Mouse (Mus musculus) hindbrain, embryonic 14.5 days (tissue): ENCODE results near the gene Mfap2. TPM values are rescaled to one million over a fixed set of nuclear protein-coding genes. Genes with fewer than 3 reads are reported as not detected.

Source experiments
- ATAC-seq: fragments of 200-750 bp; cut with Nextera tagmentation; 2 replicates; pipeline ENCODE4 v1.8.0; 2017; ENCODE audit warnings: moderate number of reproducible peaks, mild to moderate bottlenecking, moderate TSS enrichment, moderate library complexity; ENCODE audit not compliant: low FRiP score
- DNase-seq: peaks from one replicate; pipeline ENCODE4 v3.0.0-alpha.2; 2015; ENCODE audit warnings: low spot score
- H3K27ac ChIP-seq: fragments of 300-500 bp; sonication (generic); 2 replicates; pipeline ENCODE4 v1.5.1; 2014; ENCODE audit warnings: mild to moderate bottlenecking, moderate library complexity
- H3K27me3 ChIP-seq: fragments of 300-500 bp; sonication (generic); 2 replicates; pipeline ENCODE4 v1.6.1; 2014; ENCODE audit warnings: mild to moderate bottlenecking, low read length, mixed read lengths; ENCODE audit not compliant: control insufficient read depth, insufficient read depth
- H3K36me3 ChIP-seq: fragments of 300-500 bp; sonication (generic); replicated peaks from 2 replicates; pipeline ENCODE4 v1.6.1; 2014; ENCODE audit not compliant: control insufficient read depth, insufficient read depth
- H3K4me1 ChIP-seq: fragments of 300-500 bp; sonication (generic); replicated peaks from 2 replicates; pipeline ENCODE4 v1.6.1; 2014; ENCODE audit warnings: antibody characterized with exemption, low read length, mixed read lengths; ENCODE audit not compliant: control insufficient read depth, insufficient read depth
- H3K4me2 ChIP-seq: fragments of 300-500 bp; sonication (generic); replicated peaks from 2 replicates; pipeline ENCODE4 v1.6.1; 2014; ENCODE audit warnings: mild to moderate bottlenecking, moderate library complexity
- H3K4me3 ChIP-seq: fragments of 300-500 bp; sonication (generic); replicated peaks from 2 replicates; pipeline ENCODE4 v1.5.1; 2014; ENCODE audit warnings: mild to moderate bottlenecking, low read length
- H3K9ac ChIP-seq: fragments of 300-500 bp; sonication (generic); 2 replicates; pipeline ENCODE4 v1.6.1; 2014
- H3K9me3 ChIP-seq: fragments of 300-500 bp; sonication (generic); 2 replicates; pipeline ENCODE4 v1.6.1; 2016; ENCODE audit warnings: low read length; ENCODE audit not compliant: control insufficient read depth
- WGBS: fragments of 180-500 bp; shearing (Covaris S2); extraction: QIAGEN DNeasy Blood & Tissue Kit; methylation state at CpG from one replicate; pipeline ENCODE4 v1.1.7; 2014; 5-methylcytosine and 5-hydroxymethylcytosine counted together
- polyA plus RNA-seq: library from polyadenylated mRNA; unstranded; fragments of >200 nt; fragmentation: Nextera tagmentation; extraction: Ambion mirVana; gene quantifications from 2 replicates; pipeline ENCODE4 v1.2.1, GENCODE M21; 2014

Mfap2 gene
- polyA plus RNA-seq, 1 experiment from 2014 or later = 190 TPM

GRCm38 (mm10) chr4:140971691-140972090 lies 38.5 kb upstream of the Mfap2 start:
- H3K4me2 ChIP-seq = no peak overlapping the region
- H3K4me1 ChIP-seq = no peaks in the 10 kb centered on the region
- DNase-seq = no peak
- H3K9me3 ChIP-seq = no peaks in the 10 kb centered on the region
- H3K9ac ChIP-seq = no peak overlapping the region
- H3K36me3 ChIP-seq = peaks cover 99% of the 10 kb centered on the region
- 89% methylated on average over 13 of the region's 13 CpGs for WGBS
- H3K27ac ChIP-seq = no peak overlapping the region
- H3K4me3 ChIP-seq = no peak overlapping the region
- H3K27me3 ChIP-seq = no peaks in the 10 kb centered on the region
- ATAC-seq = no peak

- Histone ChIP-seq H3K27ac (no peak overlapping the region), H3K9me3 (no peaks in the 10 kb centered on the region), H3K9ac (no peak overlapping the region), H3K36me3 (peaks cover 99% of the 10 kb centered on the region), H3K27me3 (no peaks in the 10 kb centered on the region), H3K4me1 (no peaks in the 10 kb centered on the region), H3K4me3 (no peak overlapping the region), H3K4me2 (no peak overlapping the region)
- no peak for DNase-seq
- WGBS = 97% methylated on average over 6 of the region's 6 CpGs
- no peak for ATAC-seq
These were observed 35.8 kb upstream of the Mfap2 start for GRCm38 (mm10) chr4:140974408-140974807.

DNA sequence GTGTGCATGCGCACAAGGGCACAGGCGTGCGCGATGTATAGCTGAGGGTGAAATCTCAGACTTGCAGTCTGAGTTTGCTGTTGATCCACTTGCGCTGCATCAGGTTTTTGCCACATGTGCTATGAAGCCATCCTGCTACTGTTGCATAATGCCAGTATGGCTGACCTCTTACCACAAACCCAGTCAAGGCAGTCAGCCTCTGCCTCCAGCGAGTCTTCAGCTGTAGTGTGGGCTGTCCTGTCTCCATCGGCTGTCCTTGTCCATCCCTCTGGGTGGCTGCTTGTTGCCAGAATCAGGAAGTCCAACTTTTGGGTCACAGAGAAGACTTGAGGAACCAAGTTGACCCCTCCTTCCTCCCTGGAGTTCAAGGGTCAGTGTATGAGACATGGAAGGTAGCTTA lies 34.9 kb upstream of the Mfap2 start:
- Histone ChIP-seq H3K27ac (no peak overlapping the region), H3K4me2 (no peak overlapping the region), H3K36me3 (peaks cover 98% of the 10 kb centered on the region), H3K27me3 (no peaks in the 10 kb centered on the region), H3K4me1 (no peaks in the 10 kb centered on the region), H3K9me3 (no peaks in the 10 kb centered on the region), H3K4me3 (no peak overlapping the region), H3K9ac (no peak overlapping the region)
- no peak for ATAC-seq
- 97% methylated on average over 7 of the region's 7 CpGs for WGBS
- no peak for DNase-seq

DNA sequence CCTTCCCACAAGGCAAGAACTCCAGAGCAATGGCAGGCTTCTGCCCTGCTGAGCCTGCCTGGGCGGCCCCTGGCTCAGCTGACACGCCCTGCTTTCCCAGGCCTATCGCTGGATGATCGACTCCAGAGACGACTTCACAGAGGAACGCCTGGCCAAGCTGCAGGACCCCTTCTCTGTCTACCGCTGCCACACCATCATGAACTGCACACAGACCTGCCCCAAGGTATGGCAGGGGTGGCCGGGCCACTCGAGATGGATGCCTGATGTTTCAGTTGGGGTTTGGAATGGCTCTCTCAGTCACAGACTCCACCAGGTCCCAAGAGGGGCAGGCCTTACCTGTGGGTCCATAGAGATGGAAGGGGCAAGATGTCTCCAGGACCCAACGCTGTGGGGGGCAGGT lies 32.9 kb upstream of the Mfap2 start:
- DNase-seq = no peak
- 91% methylated on average over 10 of the region's 10 CpGs for WGBS
- ATAC-seq = no peak
- Histone ChIP-seq H3K27ac (no peak overlapping the region), H3K9me3 (no peaks in the 10 kb centered on the region), H3K4me1 (no peaks in the 10 kb centered on the region), H3K4me3 (no peak overlapping the region), H3K9ac (no peak overlapping the region), H3K27me3 (no peaks in the 10 kb centered on the region), H3K36me3 (peaks cover 78% of the 10 kb centered on the region), H3K4me2 (no peak overlapping the region)

- H3K4me1 ChIP-seq = no peaks in the 10 kb centered on the region
- DNase-seq (no peak), ATAC-seq (no peak)
- no peak overlapping the region for H3K9ac ChIP-seq
- H3K4me2 ChIP-seq = no peak overlapping the region
- H3K4me3 ChIP-seq = no peak overlapping the region
- no peaks in the 10 kb centered on the region for H3K27me3 ChIP-seq
- WGBS = 95% methylated on average over 14 of the region's 14 CpGs
- H3K9me3 ChIP-seq = no peaks in the 10 kb centered on the region
- H3K36me3 ChIP-seq = peaks cover 70% of the 10 kb centered on the region
- H3K27ac ChIP-seq = no peak overlapping the region
These were observed 32.1 kb upstream of the Mfap2 start for GRCm38 (mm10) chr4:140977886-140978692.

DNA sequence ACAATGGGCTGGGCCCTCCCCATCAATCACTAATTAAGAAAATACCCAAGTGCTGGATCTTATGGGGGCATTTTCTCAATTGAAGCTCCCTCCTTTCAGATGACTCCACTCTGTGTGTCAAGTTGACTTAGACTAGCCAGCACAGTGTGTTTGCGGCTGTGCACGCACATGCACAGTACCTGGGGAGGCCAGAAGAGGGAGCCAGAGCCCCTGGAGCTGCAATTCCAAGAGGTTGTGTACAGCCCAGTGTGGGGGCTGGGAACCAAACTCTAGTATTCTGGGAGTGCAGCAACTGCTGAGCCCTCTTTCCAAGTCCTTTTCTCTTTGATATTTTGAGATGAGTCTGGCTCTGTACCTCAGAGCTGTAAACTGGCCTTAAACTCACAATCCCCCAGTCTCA lies 28.6 kb upstream of the Mfap2 start:
- no peak overlapping the region for H3K9ac ChIP-seq
- H3K27ac ChIP-seq = no peak overlapping the region
- WGBS = 89% methylated on average over 2 of the region's 2 CpGs
- H3K4me2 ChIP-seq = no peak overlapping the region
- H3K4me1 ChIP-seq = 0 out of 2 replicates have a peak, but pooled peaks cover 9% of the 10 kb centered on the region
- no peaks in the 10 kb centered on the region for H3K9me3 ChIP-seq
- ATAC-seq (no peak), DNase-seq (no peak)
- H3K4me3 ChIP-seq = no peak overlapping the region
- H3K27me3 ChIP-seq = no peaks in the 10 kb centered on the region
- peaks cover 35% of the 10 kb centered on the region for H3K36me3 ChIP-seq

- ATAC-seq (no peak), DNase-seq (no peak)
- Histone ChIP-seq H3K27ac (no peak overlapping the region), H3K9ac (no peak overlapping the region), H3K4me2 (no peak overlapping the region), H3K9me3 (no peaks in the 10 kb centered on the region), H3K27me3 (no peaks in the 10 kb centered on the region), H3K4me3 (no peak overlapping the region), H3K4me1 (peaks cover 14% of the 10 kb centered on the region), H3K36me3 (peaks cover 23% of the 10 kb centered on the region)
- 56% methylated on average over 4 of the region's 4 CpGs for WGBS
These were observed 27.4 kb upstream of the Mfap2 start for GRCm38 (mm10) chr4:140982808-140983207.

- Histone ChIP-seq H3K4me3 (no peak overlapping the region), H3K4me1 (peaks cover 20% of the 10 kb centered on the region), H3K27ac (0 out of 2 replicates have a peak overlapping the region, but pooled peaks have one; percentile 51), H3K36me3 (peaks cover 18% of the 10 kb centered on the region), H3K27me3 (no peaks in the 10 kb centered on the region), H3K9me3 (no peaks in the 10 kb centered on the region), H3K4me2 (no peak overlapping the region), H3K9ac (0 out of 2 replicates have a peak overlapping the region, but pooled peaks have one; percentile 24)
- DNase-seq = no peak
- WGBS = 21% methylated on average over 9 of the region's 9 CpGs
- no peak for ATAC-seq
These were observed 26.8 kb upstream of the Mfap2 start for GRCm38 (mm10) chr4:140983442-140983841.

- ATAC-seq = no peak
- WGBS = 91% methylated on average over 6 of the region's 6 CpGs
- no peaks in the 10 kb centered on the region for H3K9me3 ChIP-seq
These were observed 25.7 kb upstream of the Mfap2 start for GRCm38 (mm10) chr4:140984544-140984943.

More at GRCm38 (mm10) chr4:140984544-140984943, 25.7 kb upstream of the Mfap2 start:
- peaks cover 7% of the 10 kb centered on the region for H3K36me3 ChIP-seq
- H3K27me3 ChIP-seq = no peaks in the 10 kb centered on the region
- no peak for DNase-seq
- H3K4me2 ChIP-seq = no peak overlapping the region
- H3K27ac ChIP-seq = no peak overlapping the region
- H3K4me1 ChIP-seq = peaks cover 27% of the 10 kb centered on the region
- no peak overlapping the region for H3K9ac ChIP-seq
- no peak overlapping the region for H3K4me3 ChIP-seq
